Mouse (Mus musculus) liver, embryonic 16.5 days (tissue): Measurements from ENCODE around the gene Trim31. TPM values are rescaled to one million over a fixed set of nuclear protein-coding genes. Genes with fewer than 3 reads are reported as not detected.

Experiments
- ATAC-seq: fragments of 200-750 bp; cut with Nextera tagmentation; 2 replicates; pipeline ENCODE4 v1.8.0; 2017; ENCODE audit warnings: low read depth, mild to moderate bottlenecking, moderate number of reproducible peaks, moderate library complexity
- H3K27ac ChIP-seq: fragments of 300-500 bp; sonication (generic); 2 replicates; pipeline ENCODE4 v1.5.1; 2014; ENCODE audit warnings: mild to moderate bottlenecking, low read length
- H3K27me3 ChIP-seq: fragments of 300-500 bp; sonication (generic); 2 replicates; pipeline ENCODE4 v1.6.1; 2014; ENCODE audit warnings: low read depth, low read length, mixed read lengths; ENCODE audit not compliant: control insufficient read depth, insufficient read depth
- H3K36me3 ChIP-seq: fragments of 300-500 bp; sonication (generic); 2 replicates; pipeline ENCODE4 v1.6.1; 2014; ENCODE audit warnings: mild to moderate bottlenecking; ENCODE audit not compliant: control insufficient read depth, insufficient read depth
- H3K4me1 ChIP-seq: fragments of 300-500 bp; sonication (generic); 2 replicates; pipeline ENCODE4 v1.6.1; 2014; ENCODE audit warnings: low read depth, low read length, mixed read lengths; ENCODE audit not compliant: control insufficient read depth
- H3K4me2 ChIP-seq: fragments of 300-500 bp; sonication (generic); 2 replicates; pipeline ENCODE4 v1.6.1; 2014; ENCODE audit warnings: low read depth, low read length, mixed read lengths
- H3K4me3 ChIP-seq: fragments of 300-500 bp; sonication (generic); 2 replicates; pipeline ENCODE4 v1.5.1; 2014; ENCODE audit warnings: low read depth, mild to moderate bottlenecking, low read length
- H3K9ac ChIP-seq: fragments of 300-500 bp; sonication (generic); 2 replicates; pipeline ENCODE4 v1.6.1; 2014; ENCODE audit warnings: low read depth, low read length
- H3K9me3 ChIP-seq: fragments of 300-500 bp; sonication (generic); replicated peaks from 2 replicates; pipeline ENCODE4 v1.6.1; 2016; ENCODE audit warnings: low read length; ENCODE audit not compliant: control insufficient read depth
- WGBS: fragments of 180-500 bp; shearing (Covaris S2); extraction: QIAGEN DNeasy Blood & Tissue Kit; methylation state at CpG from one replicate; pipeline ENCODE4 v1.1.7; 2014; ENCODE audit not compliant: insufficient replicate concordance; 5-methylcytosine and 5-hydroxymethylcytosine counted together
- polyA plus RNA-seq: library from polyadenylated mRNA; unstranded; fragments of >200 nt; fragmentation: Nextera tagmentation; extraction: Ambion mirVana; gene quantifications from 2 replicates; pipeline ENCODE4 v1.2.1, GENCODE M21; 2015

Gene Trim31
- polyA plus RNA-seq, 1 experiment from 2014 or later = 0.27 TPM

DNA sequence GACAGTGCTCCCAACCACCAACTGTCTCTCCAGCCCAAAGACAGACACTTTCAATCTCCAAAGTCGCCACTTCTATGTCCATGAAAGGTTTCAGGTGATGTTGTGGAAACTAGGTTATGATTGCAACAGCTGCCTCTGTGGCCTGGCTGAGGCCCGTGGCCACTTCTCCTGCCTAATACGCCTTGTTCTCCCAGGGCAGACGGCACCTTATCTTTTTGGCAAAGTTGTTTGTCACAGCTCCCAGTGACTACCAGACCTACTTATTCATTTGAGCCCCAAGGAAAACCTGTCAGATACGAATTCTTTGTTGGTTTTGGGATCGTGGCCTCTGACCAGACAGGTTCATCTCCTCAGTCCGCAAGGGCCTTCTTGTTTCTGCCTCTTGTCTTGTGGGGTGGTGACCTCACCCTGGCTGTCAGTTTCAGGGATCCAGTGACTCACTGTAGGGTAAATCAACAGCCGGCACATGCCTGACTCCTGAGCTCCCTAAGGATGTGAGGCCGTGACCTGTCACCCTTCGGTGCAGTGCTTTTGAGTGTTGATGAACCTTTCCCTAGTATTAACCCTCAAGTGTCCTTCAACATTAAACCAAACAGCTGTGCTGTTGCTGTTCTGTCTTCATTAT lies 29.7 kb downstream of the Trim31 start:
- H3K9ac ChIP-seq = no peak overlapping the region
- H3K4me3 ChIP-seq = no peak overlapping the region
- no peaks in the 10 kb centered on the region for H3K36me3 ChIP-seq
- WGBS = 44% methylated on average over 10 of the region's 10 CpGs
- H3K9me3 ChIP-seq = no peaks in the 10 kb centered on the region
- no peak overlapping the region for H3K4me2 ChIP-seq
- H3K27me3 ChIP-seq = no peaks in the 10 kb centered on the region
- no peaks in the 10 kb centered on the region for H3K4me1 ChIP-seq
- H3K27ac ChIP-seq = no peak overlapping the region
- ATAC-seq = no peak

DNA sequence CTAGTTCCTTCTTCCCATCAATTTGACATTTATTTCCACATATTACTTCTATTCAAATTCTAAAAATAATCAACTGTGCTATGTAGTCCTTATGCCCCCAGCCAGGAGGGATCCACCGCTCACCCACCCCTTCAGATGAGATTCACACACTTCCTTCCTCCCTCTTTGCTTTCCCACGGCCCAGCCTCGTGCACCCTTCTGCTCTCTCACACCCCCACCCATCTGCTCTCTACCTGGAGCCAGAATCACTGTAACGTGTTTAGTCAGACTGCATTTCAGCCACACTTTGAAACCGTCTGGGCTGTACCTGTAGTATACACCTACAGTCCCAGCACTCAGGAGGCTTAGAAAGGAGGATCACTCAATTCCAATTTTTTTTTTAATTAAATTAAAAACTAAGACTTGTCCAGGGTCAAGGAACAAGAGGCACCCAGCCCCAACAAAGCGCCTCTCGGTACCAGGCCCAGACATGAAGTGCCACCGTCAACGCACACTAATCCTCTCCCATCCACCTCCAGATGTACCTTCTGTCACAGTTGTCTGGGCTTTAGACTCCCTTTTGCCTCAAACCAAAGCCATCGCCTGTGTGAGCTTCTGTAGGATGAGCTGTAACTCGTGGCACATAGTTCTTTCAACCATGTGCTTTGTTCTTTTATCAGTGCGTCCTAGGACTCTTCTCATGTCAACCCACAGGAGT lies 31.5 kb downstream of the Trim31 start:
- ATAC-seq = no peak
- Histone ChIP-seq H3K4me1 (no peaks in the 10 kb centered on the region), H3K4me2 (no peak overlapping the region), H3K27ac (no peak overlapping the region), H3K27me3 (no peaks in the 10 kb centered on the region), H3K4me3 (no peak overlapping the region), H3K9ac (no peak overlapping the region), H3K9me3 (no peaks in the 10 kb centered on the region), H3K36me3 (no peaks in the 10 kb centered on the region)
- 55% methylated on average over 12 of the region's 12 CpGs for WGBS

DNA sequence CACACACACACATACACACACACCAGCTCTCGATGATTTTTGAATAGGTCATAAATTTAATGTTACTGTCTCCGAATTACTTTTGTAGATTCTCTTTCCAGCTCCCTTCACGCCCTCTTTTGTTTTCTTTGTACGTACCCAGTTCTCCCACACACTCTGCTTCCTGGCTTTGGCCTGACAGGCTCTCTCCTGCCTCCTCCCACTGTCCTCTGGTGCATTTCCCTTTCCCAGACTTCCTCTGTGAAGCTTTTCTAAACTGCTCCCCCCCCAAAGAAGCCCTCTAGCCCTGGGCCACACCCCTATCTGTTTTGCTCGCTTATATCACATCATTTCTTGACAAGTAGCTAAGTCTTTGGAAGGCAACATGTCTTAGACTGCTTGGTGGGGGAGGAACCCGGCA lies 32.3 kb downstream of the Trim31 start:
- no peaks in the 10 kb centered on the region for H3K9me3 ChIP-seq
- no peak overlapping the region for H3K9ac ChIP-seq
- no peaks in the 10 kb centered on the region for H3K36me3 ChIP-seq
- H3K27me3 ChIP-seq = no peaks in the 10 kb centered on the region
- ATAC-seq = no peak
- 39% methylated on average over 6 of the region's 6 CpGs for WGBS
- no peak overlapping the region for H3K4me3 ChIP-seq
- no peak overlapping the region for H3K27ac ChIP-seq
- H3K4me2 ChIP-seq = no peak overlapping the region
- no peaks in the 10 kb centered on the region for H3K4me1 ChIP-seq

DNA sequence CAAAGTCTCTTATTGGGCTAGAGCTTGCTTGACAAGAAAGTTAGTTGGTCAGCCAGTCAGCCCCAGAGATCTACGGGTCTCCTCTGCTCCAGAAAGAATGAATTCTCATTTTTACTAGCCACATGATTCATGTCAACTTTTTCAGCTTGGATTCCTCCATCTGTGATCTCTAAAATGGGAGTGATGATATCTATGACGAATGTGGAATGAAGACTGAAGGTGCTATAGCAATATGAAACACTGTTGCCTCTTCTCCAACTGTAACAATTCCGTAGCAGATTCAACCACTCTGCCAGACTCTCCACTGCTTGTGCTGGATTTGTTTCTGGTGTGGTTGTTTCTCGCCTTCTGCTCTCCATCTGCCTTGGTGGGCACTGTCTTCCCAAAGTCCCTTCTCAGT lies 33.2 kb downstream of the Trim31 start:
- no peaks in the 10 kb centered on the region for H3K4me1 ChIP-seq
- no peaks in the 10 kb centered on the region for H3K9me3 ChIP-seq
- H3K4me2 ChIP-seq = no peak overlapping the region
- 55% methylated on average over 4 of the region's 4 CpGs for WGBS
- no peak overlapping the region for H3K27ac ChIP-seq
- no peaks in the 10 kb centered on the region for H3K27me3 ChIP-seq
- ATAC-seq = no peak
- no peak overlapping the region for H3K4me3 ChIP-seq
- H3K9ac ChIP-seq = no peak overlapping the region
- H3K36me3 ChIP-seq = no peaks in the 10 kb centered on the region

DNA sequence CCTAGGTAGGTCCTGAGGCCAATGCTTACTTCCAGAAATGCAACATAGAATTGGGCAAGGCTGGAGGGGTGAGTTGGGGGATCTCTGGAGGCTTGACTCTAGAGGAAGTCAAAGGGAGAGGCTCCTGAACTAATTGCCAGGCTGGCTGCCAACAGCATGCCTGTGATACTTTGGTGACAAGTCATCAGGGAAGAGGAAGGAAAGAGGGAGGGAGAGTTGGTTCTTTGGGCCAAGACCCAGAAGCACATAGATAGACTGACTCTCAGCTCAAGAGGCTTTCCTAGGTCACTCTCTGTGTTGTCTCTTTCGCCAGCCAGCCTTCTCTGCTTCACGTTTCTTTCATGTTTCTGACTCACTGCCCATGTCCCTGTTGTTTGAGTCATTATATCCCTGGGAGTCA lies 33.9 kb downstream of the Trim31 start:
- no peak overlapping the region for H3K4me3 ChIP-seq
- no peaks in the 10 kb centered on the region for H3K27me3 ChIP-seq
- 42% methylated on average over 2 of the region's 2 CpGs for WGBS
- no peak for ATAC-seq
- no peaks in the 10 kb centered on the region for H3K9me3 ChIP-seq
- no peak overlapping the region for H3K27ac ChIP-seq
- H3K36me3 ChIP-seq = no peaks in the 10 kb centered on the region
- H3K4me2 ChIP-seq = no peak overlapping the region
- no peaks in the 10 kb centered on the region for H3K4me1 ChIP-seq
- H3K9ac ChIP-seq = no peak overlapping the region

DNA sequence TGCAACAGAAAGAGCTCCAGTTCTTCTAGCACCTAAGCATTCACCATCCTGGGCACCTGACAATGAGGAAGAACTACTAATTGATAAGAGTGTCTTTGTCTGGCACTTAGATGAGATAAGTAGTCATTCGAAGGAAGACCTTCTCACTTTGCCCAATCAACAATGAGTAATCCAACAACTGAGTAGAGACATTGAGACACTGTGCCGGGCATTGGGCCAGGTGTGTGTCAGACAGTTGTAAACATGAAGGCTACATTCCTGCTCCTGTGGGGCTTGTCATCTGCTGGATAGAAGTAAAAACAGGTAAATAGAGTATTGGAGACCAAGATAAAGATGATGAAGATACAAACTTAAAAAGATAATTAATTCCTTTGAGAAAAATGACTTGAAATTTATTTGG lies 40.1 kb downstream of the Trim31 start:
- H3K27ac ChIP-seq = no peak overlapping the region
- WGBS = 44% methylated on average over 2 of the region's 2 CpGs
- H3K9me3 ChIP-seq = no peaks in the 10 kb centered on the region
- H3K27me3 ChIP-seq = peaks cover 18% of the 10 kb centered on the region
- no peak for ATAC-seq
- H3K4me2 ChIP-seq = no peak overlapping the region
- no peak overlapping the region for H3K4me3 ChIP-seq
- no peaks in the 10 kb centered on the region for H3K4me1 ChIP-seq
- H3K36me3 ChIP-seq = no peaks in the 10 kb centered on the region
- H3K9ac ChIP-seq = no peak overlapping the region

DNA sequence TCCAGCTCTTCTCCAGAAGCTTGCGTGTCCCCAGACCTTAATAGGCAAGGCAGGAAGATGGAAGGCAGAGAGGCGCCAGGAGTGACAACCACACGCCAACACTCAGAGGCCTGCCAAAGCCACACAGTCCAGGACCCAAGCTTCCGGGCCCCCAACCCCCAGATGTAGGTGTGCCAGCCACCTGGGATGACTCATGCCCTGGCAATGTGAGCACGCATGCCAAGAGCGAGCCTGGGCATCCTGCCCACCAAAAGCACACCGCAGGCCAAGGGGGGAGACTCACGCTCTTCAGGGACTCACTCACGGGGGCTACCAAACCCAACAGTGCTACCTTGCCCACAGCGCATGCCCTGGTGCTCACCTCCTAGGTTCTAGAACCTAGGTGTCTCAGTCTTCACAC lies 44.5 kb downstream of the Trim31 start:
- H3K4me2 ChIP-seq = no peak overlapping the region

DNA sequence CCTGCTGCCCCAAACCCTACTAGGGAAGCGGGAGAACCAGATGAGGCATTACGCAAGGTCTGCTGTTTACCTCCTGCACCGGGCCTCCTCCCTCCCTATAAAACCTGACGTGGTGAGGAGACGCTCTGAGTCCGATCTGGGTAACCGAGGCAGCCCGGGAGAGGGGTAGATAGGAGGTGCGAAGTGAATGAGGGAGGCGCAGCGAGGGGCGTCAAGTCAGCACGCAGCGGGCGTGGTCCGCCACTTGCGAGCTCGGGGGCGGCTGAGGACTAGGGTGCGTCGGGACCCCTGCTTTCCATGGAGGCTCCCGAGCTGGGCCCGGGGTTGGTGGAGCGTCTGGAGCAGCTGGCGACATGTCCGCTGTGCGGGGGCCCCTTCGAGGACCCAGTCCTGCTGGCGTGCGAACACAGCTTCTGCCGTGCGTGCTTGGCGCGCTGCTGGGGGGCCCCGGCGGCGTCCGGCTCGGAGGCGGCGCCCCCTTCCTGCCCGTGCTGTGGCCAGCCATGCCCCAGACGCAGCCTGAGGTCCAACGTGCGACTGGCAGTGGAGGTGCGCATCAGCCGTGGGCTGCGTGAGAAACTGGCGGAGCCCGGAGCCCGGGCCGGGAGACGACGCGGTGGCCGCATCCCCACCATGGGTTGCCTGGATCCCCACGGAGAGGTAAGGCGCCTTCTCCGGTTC lies 45.0 kb downstream of the Trim31 start, which contains the start of gene Rnf39:
Gene Rnf39, plus strand, starts transcription at position 128 of the 681 bp plus-strand sequence.
- H3K4me3 ChIP-seq = peak within 1 kb of the TSS; percentile 41
- no peak within 1 kb of the TSS for H3K27ac ChIP-seq
- H3K4me2 ChIP-seq = peak within 1 kb of the TSS; percentile 49
- H3K27me3 ChIP-seq = peaks cover 67% of the 10 kb centered on the region
- no peaks in the 10 kb centered on the region; the same call in 1 of the 2 replicates for H3K4me1 ChIP-seq
- no peaks in the 10 kb centered on the region for H3K9me3 ChIP-seq
- WGBS = 4% methylated on average over 59 of the region's 59 CpGs
- ATAC-seq = no peak
- no peaks in the 10 kb centered on the region for H3K36me3 ChIP-seq
- no peak within 1 kb of the TSS for H3K9ac ChIP-seq

More for the DNA sequence above, 44.5 kb downstream of the Trim31 start:
- Histone ChIP-seq H3K9me3 (no peaks in the 10 kb centered on the region), H3K9ac (no peak overlapping the region), H3K4me1 (no peaks in the 10 kb centered on the region; the same call in 1 of the 2 replicates), H3K27me3 (peaks cover 62% of the 10 kb centered on the region), H3K27ac (no peak overlapping the region), H3K36me3 (no peaks in the 10 kb centered on the region), H3K4me3 (no peak overlapping the region)
- ATAC-seq = no peak
- 36% methylated on average over 10 of the region's 10 CpGs for WGBS

DNA sequence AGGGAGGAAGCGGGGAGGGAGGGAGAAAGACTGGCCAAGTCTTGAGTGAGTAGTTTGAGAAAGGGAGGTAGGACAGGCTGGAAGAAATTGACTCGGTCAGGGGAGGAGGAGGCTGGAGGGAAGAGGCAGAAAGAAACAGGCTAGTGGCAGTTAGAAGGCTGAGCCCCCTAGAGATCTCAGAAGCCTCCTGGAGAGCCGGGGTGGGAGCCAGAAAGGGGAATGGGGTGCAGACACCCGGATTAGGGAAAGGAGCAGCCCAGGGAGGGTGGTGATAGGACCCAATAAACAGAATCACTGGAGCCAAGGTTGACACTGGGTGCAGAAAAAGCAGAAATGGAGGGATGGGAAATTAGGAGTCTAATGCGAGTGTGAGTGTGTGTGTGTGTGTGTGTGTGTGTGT lies 45.8 kb downstream of the Trim31 start:
- H3K4me3 ChIP-seq = no peak overlapping the region
- no peak overlapping the region for H3K9ac ChIP-seq
- H3K36me3 ChIP-seq = no peaks in the 10 kb centered on the region; the same call in 1 of the 2 replicates
- no peaks in the 10 kb centered on the region for H3K9me3 ChIP-seq
- peaks cover 70% of the 10 kb centered on the region for H3K27me3 ChIP-seq
- H3K27ac ChIP-seq = no peak overlapping the region
- 17% methylated on average over 5 of the region's 5 CpGs for WGBS
- no peaks in the 10 kb centered on the region; the same call in 1 of the 2 replicates for H3K4me1 ChIP-seq
- H3K4me2 ChIP-seq = no peak overlapping the region
- no peak for ATAC-seq
